Mouse (Mus musculus) layer of hippocampus, postnatal 14 days (tissue): ENCODE results near the gene Gm49342. TPM values are rescaled to one million over a fixed set of nuclear protein-coding genes. Genes with fewer than 3 reads are reported as not detected.
"Not testable (repeated sequence)": the region's sequence is repeated elsewhere in the genome, so short reads cannot be mapped to it uniquely, and the experiment has no call there.

Experiments used
- DNase-seq, 2 experiments: peaks; one replicate each; pipeline ENCODE4 v3.0.0; 2021 to 2022; ENCODE audit warnings: low spot score in 2 of 2, mixed read lengths in 1 of 2
- total RNA-seq, 2 experiments: library from RNA; stranded (reverse); gene quantifications; 2 replicates each; pipeline ENCODE4 v1.2.3; 2021

Gm49342 gene
- total RNA-seq, 2 experiments from 2014 or later, result 11.5 to 20.3 TPM

- not testable (repeated sequence) for DNase-seq
These were observed 34.1 kb downstream of the Gm49342 start for GRCm38 (mm10) chr14:50978451-50978850.

DNA sequence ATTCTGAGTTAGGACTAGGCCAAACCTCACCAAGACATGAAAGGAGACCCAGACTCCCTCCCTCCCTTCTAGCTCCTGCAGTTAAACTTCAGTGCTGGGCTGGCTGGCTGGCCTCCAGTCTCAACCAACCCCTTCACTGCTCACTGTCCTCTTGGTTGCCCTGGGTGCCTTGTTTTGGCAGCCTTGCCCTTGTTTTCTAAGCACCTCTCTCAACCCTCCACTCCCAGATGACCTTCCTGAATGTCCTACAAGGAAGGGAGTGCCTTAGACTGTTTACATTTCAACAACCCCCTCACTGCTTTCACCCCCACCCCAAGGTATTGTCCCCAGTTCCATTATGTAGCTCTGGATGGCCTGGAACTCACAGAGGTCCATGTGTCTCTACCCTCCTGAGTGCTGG, 35.3 kb downstream of the Gm49342 start:
- no peak for DNase-seq

DNA sequence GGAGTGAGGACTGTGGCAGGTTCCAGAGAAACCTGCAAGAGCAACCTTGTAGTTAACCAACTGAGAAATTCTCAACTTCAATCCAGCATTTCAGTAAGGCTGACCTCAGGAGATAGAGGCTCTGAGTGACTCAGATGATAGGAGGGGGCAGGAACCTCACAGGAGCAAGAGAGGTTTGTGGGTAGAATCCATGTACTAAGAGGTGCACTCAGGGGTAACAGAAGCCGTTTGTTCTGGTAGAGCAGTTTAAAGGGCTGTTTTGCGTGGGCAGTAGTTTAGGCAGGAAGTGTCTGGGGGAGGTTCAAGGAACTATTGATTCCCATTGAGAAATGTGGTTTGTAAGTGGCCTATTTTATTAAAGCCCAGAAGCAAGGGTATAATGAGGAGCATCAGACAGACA, 36.9 kb downstream of the Gm49342 start:
- no peak for DNase-seq

- DNase-seq, result no peak
These were observed 37.5 kb downstream of the Gm49342 start for GRCm38 (mm10) chr14:50981837-50982236.

DNA sequence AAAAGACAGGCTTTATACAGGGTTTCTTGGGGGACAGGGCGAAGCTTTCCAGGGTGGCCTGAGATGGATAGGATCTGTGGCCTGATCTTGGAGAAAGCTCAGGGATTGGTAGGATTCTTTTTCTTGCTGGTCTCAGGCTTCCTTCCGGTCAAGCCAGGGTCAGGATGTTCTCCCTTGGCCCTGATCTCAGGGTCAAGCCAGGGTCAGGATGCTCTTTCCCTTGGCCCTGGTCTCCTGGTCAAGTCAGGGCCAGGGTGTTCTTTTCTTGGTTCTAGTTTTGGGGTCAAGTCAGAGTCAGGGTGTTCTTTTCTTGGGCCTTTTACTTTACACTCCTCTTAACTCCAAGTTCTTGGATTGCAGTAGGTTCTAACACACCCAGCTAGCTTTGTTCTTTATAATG, 43.4 kb downstream of the Gm49342 start:
- no peak for DNase-seq

GRCm38 (mm10) chr14:50991037-50991436, 46.7 kb downstream of the Gm49342 start:
- DNase-seq, result no peak

DNA sequence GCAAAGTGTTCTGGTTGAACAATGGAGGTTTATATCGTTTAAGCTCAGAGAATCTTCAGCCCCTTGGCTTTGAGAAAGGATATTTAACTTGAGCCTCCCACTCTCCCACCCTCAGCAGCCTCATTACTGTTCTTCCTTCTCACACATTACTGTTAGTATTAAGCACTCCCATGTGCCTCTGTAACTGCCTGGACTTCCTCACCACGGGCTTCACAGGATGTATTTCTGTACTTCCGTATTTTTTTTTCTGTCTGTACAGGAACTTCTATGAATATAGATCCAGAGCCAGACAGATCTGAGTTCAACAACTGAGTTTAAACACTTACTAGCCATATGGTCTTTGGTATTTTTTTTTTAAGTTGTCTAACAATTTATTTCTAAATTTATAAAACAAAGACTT, 52.8 kb downstream of the Gm49342 start:
- no peak for DNase-seq

GRCm38 (mm10) chr14:50997999-50998666, 53.8 kb downstream of the Gm49342 start:
- DNase-seq, result no peak

- DNase-seq, result no peak
These were observed 63.0 kb downstream of the Gm49342 start, which contains the start of gene Rnase10 for GRCm38 (mm10) chr14:51007152-51007801. Gene Rnase10 (plus strand): TSS chr14:51007751.

DNA sequence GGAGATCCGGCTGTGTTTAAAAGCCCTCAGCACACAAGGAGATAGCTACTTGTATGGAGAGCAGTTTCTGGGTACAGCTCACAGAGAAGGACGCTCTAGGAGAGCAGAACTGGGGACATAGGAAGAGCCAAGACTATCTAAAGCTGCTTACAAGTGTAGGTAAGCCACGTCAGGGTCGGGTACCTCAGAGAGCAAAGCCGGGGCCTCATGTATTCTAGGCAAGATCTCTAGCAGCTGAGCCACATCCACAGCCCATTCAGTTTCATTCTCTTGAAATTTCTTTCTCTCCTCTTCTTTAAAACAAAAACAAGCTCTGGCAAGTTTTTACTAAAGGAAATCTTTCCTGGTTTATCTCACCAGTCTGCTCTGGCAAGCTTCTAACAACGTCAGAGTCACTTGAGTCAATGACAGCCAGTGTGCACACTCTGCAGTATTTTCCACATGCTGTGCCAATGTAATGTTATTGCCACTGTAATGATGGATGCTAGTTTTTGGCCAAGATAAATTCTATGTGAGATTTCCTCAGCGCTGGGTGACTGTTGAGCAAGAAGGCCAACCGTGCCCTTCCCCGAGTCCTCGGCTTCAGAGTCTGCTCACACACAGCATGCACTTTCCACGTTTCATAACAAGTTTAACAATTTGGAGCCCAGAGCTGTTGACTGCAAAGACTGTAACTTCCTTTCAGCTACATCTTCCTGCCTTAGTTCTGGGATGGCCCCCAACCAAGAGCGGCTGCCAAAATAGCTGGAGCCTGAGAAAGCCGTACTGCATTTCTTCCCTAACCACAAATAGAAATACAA, 63.8 kb downstream of the Gm49342 start:
- peak; percentile 34 to 59 for DNase-seq

- DNase-seq, result no peak
These were observed 64.5 kb downstream of the Gm49342 start for GRCm38 (mm10) chr14:51008781-51009180.

- no peak for DNase-seq
These were observed 65.3 kb downstream of the Gm49342 start for GRCm38 (mm10) chr14:51009572-51009971.

Other genes starting within 250 kb of the Gm49342 start
- not detected for gene Olfr748, start 237.1 kb upstream of the Gm49342 start, total RNA-seq
- not detected for gene Olfr749, start 199.4 kb upstream of the Gm49342 start, total RNA-seq
- gene Ttc5, start 159.0 kb upstream of the Gm49342 start, total RNA-seq, result 10 to 100 TPM; 66.0 to 67.9 TPM
- 1 to 10 TPM in 1 of 2 experiments, under 1 TPM in 1; 0.28 to 1.9 TPM for gene Ccnb1ip1, start 136.8 kb upstream of the Gm49342 start, total RNA-seq
- 10 to 100 TPM; 21.6 to 30.1 TPM for gene Parp2, start 136.7 kb upstream of the Gm49342 start, total RNA-seq
- 1 to 10 TPM; 2.7 to 6.1 TPM for gene Tep1, start 74.0 kb upstream of the Gm49342 start, total RNA-seq
- 1 to 10 TPM; 2.4 to 2.5 TPM for gene Klhl33, start 47.0 kb upstream of the Gm49342 start, total RNA-seq
- 10 to 100 TPM; 30.9 to 42.8 TPM for gene Osgep, start 19.6 kb upstream of the Gm49342 start, total RNA-seq
- 10 to 100 TPM; 66.3 to 71.3 TPM for gene Apex1, start 19.5 kb upstream of the Gm49342 start, total RNA-seq
- gene Pip4p1, start 13.7 kb upstream of the Gm49342 start, total RNA-seq, result 10 to 100 TPM; 77.4 to 86.4 TPM
- gene Pnp, start 13.4 kb upstream of the Gm49342 start, total RNA-seq, result 10 to 100 TPM; 11.8 to 14.8 TPM
- gene Pnp2, start 11.5 kb downstream of the Gm49342 start, total RNA-seq, result under 1 TPM; 0.52 to 0.92 TPM
- gene Rnase10, start 63.2 kb downstream of the Gm49342 start, total RNA-seq, result under 1 TPM; 0.24 to 0.35 TPM
- not detected for gene Rnase9, start 97.4 kb downstream of the Gm49342 start, total RNA-seq
- gene Rnase11, start 105.6 kb downstream of the Gm49342 start, total RNA-seq, result not detected
- gene Rnase12, start 113.1 kb downstream of the Gm49342 start, total RNA-seq, result not detected
- gene Olfr750, start 129.9 kb downstream of the Gm49342 start, total RNA-seq, result not detected
- gene Rnase4, start 146.6 kb downstream of the Gm49342 start, total RNA-seq, result 10 to 100 TPM; 19.8 to 20.8 TPM
- gene Ang, start 146.6 kb downstream of the Gm49342 start, total RNA-seq, result 1 to 10 TPM; 4.7 to 5.6 TPM
- not detected for gene Eddm3b, start 169.9 kb downstream of the Gm49342 start, total RNA-seq
- under 1 TPM in 1 of 2 experiments, not detected in 1; 0.74 TPM for gene Rnase6, start 179.4 kb downstream of the Gm49342 start, total RNA-seq
- 1 to 10 TPM; 1.0 to 1.1 TPM for gene Rnase1, start 202.3 kb downstream of the Gm49342 start, total RNA-seq
- not detected for gene Rnase2b, start 217.7 kb downstream of the Gm49342 start, total RNA-seq